Mouse (Mus musculus) ES-Bruce4 (cell line): ENCODE data around the gene Zc3h12c.

Source experiments
- EP300 ChIP-seq: IDR thresholded peaks from 2 replicates; pipeline ENCODE4 v1.6.1; 2011; ENCODE audit warnings: low read depth, low read length; ENCODE audit not compliant: insufficient read depth
- POLR2A ChIP-seq: IDR thresholded peaks from one replicate; pipeline ENCODE4 v1.8.1; 2011; ENCODE audit warnings: low read length; ENCODE audit not compliant: insufficient read depth

- TF ChIP-seq EP300, result no peak
- no peak for TF ChIP-seq POLR2A
Measured at GRCm38 (mm10) chr9:52095666-52096065, 72.7 kb downstream of the Zc3h12c start.
